Mouse (Mus musculus) neural tube, embryonic 15.5 days (tissue): ENCODE data around the gene Olfr891. TPM values are rescaled to one million over a fixed set of nuclear protein-coding genes. Genes with fewer than 3 reads are reported as not detected.
"Not testable (repeated sequence)": the region's sequence is repeated elsewhere in the genome, so short reads cannot be mapped to it uniquely, and the experiment has no call there.

Experiments used
- ATAC-seq: fragments of 200-750 bp; cut with Nextera tagmentation; 2 replicates; pipeline ENCODE4 v1.8.0; 2017; ENCODE audit warnings: mild to moderate bottlenecking, moderate TSS enrichment, moderate library complexity; ENCODE audit not compliant: low FRiP score
- H3K27ac ChIP-seq: fragments of 300-500 bp; sonication (generic); replicated peaks from 2 replicates; pipeline ENCODE4 v1.5.1; 2015; ENCODE audit warnings: mild to moderate bottlenecking, inconsistent platforms
- H3K27me3 ChIP-seq: fragments of 300-500 bp; sonication (generic); replicated peaks from 2 replicates; pipeline ENCODE4 v1.6.1; 2015; ENCODE audit warnings: inconsistent platforms
- H3K36me3 ChIP-seq: fragments of 300-500 bp; sonication (generic); 2 replicates; pipeline ENCODE4 v1.6.1; 2015; ENCODE audit warnings: inconsistent platforms
- H3K4me1 ChIP-seq: fragments of 300-500 bp; sonication (generic); 2 replicates; pipeline ENCODE4 v1.6.1; 2015; ENCODE audit warnings: inconsistent platforms
- H3K4me2 ChIP-seq: fragments of 300-500 bp; sonication (generic); 2 replicates; pipeline ENCODE4 v1.6.1; 2015; ENCODE audit warnings: inconsistent platforms, mild to moderate bottlenecking, moderate library complexity
- H3K4me3 ChIP-seq: fragments of 300-500 bp; sonication (generic); replicated peaks from 2 replicates; pipeline ENCODE4 v1.5.1; 2015; ENCODE audit warnings: mild to moderate bottlenecking, inconsistent platforms
- H3K9ac ChIP-seq: fragments of 300-500 bp; sonication (generic); replicated peaks from 2 replicates; pipeline ENCODE4 v1.6.1; 2015; ENCODE audit warnings: mild to moderate bottlenecking, inconsistent platforms
- H3K9me3 ChIP-seq: fragments of 300-500 bp; sonication (generic); replicated peaks from 2 replicates; pipeline ENCODE4 v1.6.1; 2016; ENCODE audit warnings: inconsistent platforms
- WGBS: fragments of 180-500 bp; shearing (Covaris S2); methylation state at CpG from one replicate; pipeline ENCODE4 v1.1.7; 2015; ENCODE audit warnings: mixed read lengths; 5-methylcytosine and 5-hydroxymethylcytosine counted together
- polyA plus RNA-seq: library from polyadenylated mRNA; unstranded; fragments of >200 nt; fragmentation: Nextera tagmentation; extraction: Ambion mirVana; gene quantifications from 2 replicates; pipeline ENCODE4 v1.2.1, GENCODE M21; 2015

Olfr891 gene
- not detected in 2 replicates for polyA plus RNA-seq

DNA sequence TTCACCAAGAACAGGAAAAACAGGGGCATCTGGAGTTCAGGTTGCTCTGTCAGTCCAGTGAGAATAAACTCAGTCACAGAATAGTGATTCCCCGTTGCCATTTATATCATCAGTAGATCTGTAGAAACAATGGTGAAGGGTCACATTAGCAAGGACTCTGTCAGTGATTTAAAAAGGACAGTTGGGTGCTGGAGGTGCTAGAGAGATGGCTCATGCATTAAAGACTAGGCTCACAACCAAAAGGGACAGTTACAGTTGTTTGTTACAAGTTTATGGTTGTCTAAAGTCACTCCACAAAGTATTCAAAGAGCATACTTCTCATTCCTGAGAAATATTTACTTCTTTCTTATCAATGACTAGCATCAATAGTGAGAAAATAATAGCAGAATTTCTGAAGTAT is at the start of gene Olfr891:
Olfr891 (minus strand) TSS at position 101 of the 400 bp plus-strand sequence.
- H3K4me2 ChIP-seq, result no peak within 1 kb of the TSS
- no peaks in the 10 kb centered on the region for H3K9me3 ChIP-seq
- H3K27me3 ChIP-seq, result no peaks in the 10 kb centered on the region
- no peaks in the 10 kb centered on the region for H3K36me3 ChIP-seq
- H3K9ac ChIP-seq, result no peak within 1 kb of the TSS
- no peak within 1 kb of the TSS for H3K27ac ChIP-seq
- ATAC-seq, result no peak
- 82% methylated on average over 1 of the region's 1 CpGs for WGBS
- H3K4me1 ChIP-seq, result no peaks in the 10 kb centered on the region
- no peak within 1 kb of the TSS for H3K4me3 ChIP-seq

DNA sequence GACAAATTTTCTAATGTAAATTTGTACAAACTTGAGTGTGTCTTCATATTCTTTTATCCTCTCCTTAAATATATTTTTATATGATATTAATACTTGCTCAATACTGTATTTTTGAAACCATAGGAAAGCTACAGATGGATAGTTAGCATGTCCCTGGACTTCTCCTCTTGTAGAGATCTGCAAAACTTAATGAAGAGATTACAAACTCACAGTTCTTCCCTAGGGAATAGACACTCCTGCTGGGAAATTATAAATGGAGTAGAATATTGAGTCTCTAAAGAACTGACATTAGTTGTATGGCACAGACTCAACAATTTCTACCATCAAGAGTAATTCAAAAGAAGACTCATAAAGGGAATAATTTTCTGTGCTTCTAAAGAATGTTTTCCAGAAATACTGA is 37.1 kb upstream of the Olfr891 start, which contains the start of gene Olfr894:
Olfr894 (plus strand) TSS at position 301 of the 400 bp plus-strand sequence.
- Histone ChIP-seq H3K9ac (no peak within 1 kb of the TSS), H3K4me1 (no peaks in the 10 kb centered on the region), H3K4me2 (no peak within 1 kb of the TSS), H3K27ac (no peak within 1 kb of the TSS), H3K9me3 (no peaks in the 10 kb centered on the region), H3K4me3 (no peak within 1 kb of the TSS), H3K36me3 (no peaks in the 10 kb centered on the region), H3K27me3 (no peaks in the 10 kb centered on the region)
- no peak for ATAC-seq

DNA sequence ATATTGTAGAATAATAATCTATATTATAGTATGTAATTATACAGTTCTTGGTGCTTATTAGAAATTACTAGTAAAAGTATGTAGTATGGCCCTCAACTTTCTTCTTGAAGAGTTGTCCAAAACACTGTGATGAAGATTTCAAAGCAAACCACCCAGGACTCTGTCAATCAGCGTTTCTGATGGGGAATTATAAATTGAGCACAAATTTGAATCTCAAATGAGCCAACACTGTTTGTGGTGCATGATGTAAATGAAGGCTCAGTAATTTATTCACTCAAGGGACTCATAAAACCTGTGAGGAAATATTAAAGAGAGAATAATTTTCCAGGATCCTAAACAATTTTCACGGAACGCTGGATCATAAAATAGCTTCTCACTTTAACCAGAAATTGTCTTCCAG is 27.4 kb upstream of the Olfr891 start, which contains the start of gene Olfr893:
Olfr893 (plus strand) TSS at position 301 of the 400 bp plus-strand sequence.
- no peaks in the 10 kb centered on the region for H3K4me1 ChIP-seq
- no peak within 1 kb of the TSS for H3K27ac ChIP-seq
- H3K4me2 ChIP-seq, result no peak within 1 kb of the TSS
- ATAC-seq, result no peak
- no peak within 1 kb of the TSS for H3K9ac ChIP-seq
- H3K4me3 ChIP-seq, result no peak within 1 kb of the TSS
- no peaks in the 10 kb centered on the region for H3K36me3 ChIP-seq
- no peaks in the 10 kb centered on the region for H3K27me3 ChIP-seq
- 64% methylated on average over 3 of the region's 3 CpGs for WGBS
- no peaks in the 10 kb centered on the region for H3K9me3 ChIP-seq

DNA sequence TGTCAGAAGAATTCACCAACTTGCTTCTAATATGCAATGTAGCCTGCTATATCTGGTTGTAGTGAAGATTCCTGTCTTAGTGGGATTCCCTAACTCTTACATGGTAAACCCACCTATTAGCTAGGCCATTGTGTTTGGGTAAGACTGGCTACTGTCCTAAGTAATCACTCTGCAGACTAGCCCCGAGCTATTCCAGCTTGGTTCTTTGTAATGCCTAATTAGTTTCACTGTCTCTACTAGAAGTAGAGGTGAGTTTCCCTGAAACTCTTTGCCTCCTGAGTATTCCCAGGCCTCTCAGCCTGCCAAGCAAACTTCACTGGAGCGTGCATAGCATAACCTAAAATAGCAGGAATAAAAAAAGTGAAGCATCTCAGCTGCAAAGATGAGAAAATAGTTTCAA is 12.3 kb downstream of the Olfr891 start:
- not testable (repeated sequence) for ATAC-seq, H3K9ac ChIP-seq, H3K4me2 ChIP-seq, H3K9me3 ChIP-seq, H3K36me3 ChIP-seq, H3K4me1 ChIP-seq, H3K27ac ChIP-seq, H3K27me3 ChIP-seq, H3K4me3 ChIP-seq
- WGBS, result 51% methylated on average over 2 of the region's 2 CpGs

DNA sequence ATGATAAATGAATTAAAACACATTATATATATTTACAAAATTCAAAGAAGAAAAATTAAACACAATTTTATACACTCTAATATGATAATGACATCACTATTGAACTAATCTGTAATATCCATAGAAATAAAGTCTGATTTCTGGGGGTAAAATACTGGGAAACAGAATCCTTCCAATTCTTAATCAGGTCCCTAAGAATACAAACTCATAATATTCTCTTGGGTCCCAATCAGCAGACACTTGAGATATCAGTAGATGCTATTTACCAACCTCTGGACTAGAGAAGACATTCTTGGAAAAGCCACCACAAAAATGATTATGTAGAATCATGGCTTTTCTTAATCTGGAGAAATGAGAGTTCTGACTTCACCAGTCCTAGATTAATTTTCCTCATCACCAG is 38.4 kb downstream of the Olfr891 start, which contains the start of gene Olfr890:
Olfr890 (plus strand) TSS at position 301 of the 400 bp plus-strand sequence.
- Histone ChIP-seq H3K27ac (no peak within 1 kb of the TSS), H3K36me3 (no peaks in the 10 kb centered on the region), H3K4me1 (no peaks in the 10 kb centered on the region), H3K9ac (no peak within 1 kb of the TSS), H3K9me3 (no peaks in the 10 kb centered on the region), H3K27me3 (no peaks in the 10 kb centered on the region), H3K4me2 (no peak within 1 kb of the TSS), H3K4me3 (no peak within 1 kb of the TSS)
- no peak for ATAC-seq

Other genes with a start within 250 kb of the Olfr891 start
- not detected in 2 replicates for gene Olfr881, start 189.0 kb downstream of the Olfr891 start, polyA plus RNA-seq
- not detected in 2 replicates for gene Olfr883, start 155.0 kb downstream of the Olfr891 start, polyA plus RNA-seq
- gene Olfr884, start 134.3 kb downstream of the Olfr891 start, polyA plus RNA-seq, result not detected in 2 replicates
- gene Olfr885, start 119.5 kb downstream of the Olfr891 start, polyA plus RNA-seq, result not detected in 2 replicates
- gene Olfr887, start 96.7 kb downstream of the Olfr891 start, polyA plus RNA-seq, result not detected in 2 replicates
- gene Olfr888, start 72.7 kb downstream of the Olfr891 start, polyA plus RNA-seq, result not detected in 2 replicates
- 0.04 and 0.10 TPM in 2 replicates for gene Olfr889, start 65.6 kb downstream of the Olfr891 start, polyA plus RNA-seq
- gene Olfr890, start 38.3 kb downstream of the Olfr891 start, polyA plus RNA-seq, result not detected in 2 replicates
- gene Olfr893, start 27.5 kb upstream of the Olfr891 start, polyA plus RNA-seq, result not detected in 2 replicates
- not detected in 2 replicates for gene Olfr894, start 37.2 kb upstream of the Olfr891 start, polyA plus RNA-seq
- not detected in 2 replicates for gene Olfr143, start 72.0 kb upstream of the Olfr891 start, polyA plus RNA-seq
- gene Olfr895, start 87.0 kb upstream of the Olfr891 start, polyA plus RNA-seq, result not detected in 2 replicates
- not detected in 2 replicates for gene Olfr896-ps1, start 110.3 kb upstream of the Olfr891 start, polyA plus RNA-seq
- gene Olfr25, start 148.2 kb upstream of the Olfr891 start, polyA plus RNA-seq, result not detected in 2 replicates
- gene Olfr898, start 167.6 kb upstream of the Olfr891 start, polyA plus RNA-seq, result not detected in 2 replicates
- not detected in 2 replicates for gene Olfr250, start 186.1 kb upstream of the Olfr891 start, polyA plus RNA-seq
- not detected in 2 replicates for gene Olfr251, start 196.3 kb upstream of the Olfr891 start, polyA plus RNA-seq
- gene Olfr147, start 220.9 kb upstream of the Olfr891 start, polyA plus RNA-seq, result not detected in 2 replicates
- gene Olfr901, start 248.6 kb upstream of the Olfr891 start, polyA plus RNA-seq, result not detected in 2 replicates